Mouse (Mus musculus): ENCODE results near the gene 1700018B08Rik. TPM values are rescaled to one million over a fixed set of nuclear protein-coding genes. Genes with fewer than 3 reads are reported as not detected.

Gene 1700018B08Rik
- polyA plus RNA-seq, 1 experiment from 2014 or later = not detected

DNA sequence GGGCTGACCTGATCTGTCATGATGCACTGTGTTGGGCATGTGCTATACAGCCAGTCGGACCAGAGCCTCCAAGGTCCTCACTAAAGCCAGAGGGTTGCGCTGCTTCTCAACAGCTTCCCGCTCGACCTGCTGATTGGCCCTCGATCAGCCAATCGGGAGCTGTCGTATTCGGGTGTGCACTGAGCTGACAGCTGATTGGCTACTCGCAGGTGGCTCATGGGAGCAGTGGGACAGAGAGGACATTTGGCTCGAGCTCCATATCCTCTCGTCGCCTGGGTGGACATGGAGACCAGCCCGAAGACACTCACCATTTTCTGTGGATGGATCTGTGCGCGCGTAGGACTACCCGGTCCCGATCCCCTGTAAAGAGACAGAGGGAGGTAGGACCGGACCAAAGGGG is 2.3 kb downstream of the 1700018B08Rik start:
- H3K4me2 ChIP-seq = no peak overlapping the region
- no peaks in the 10 kb centered on the region; the same call in 1 of the 2 replicates for H3K9me3 ChIP-seq
- H3K4me1 ChIP-seq = 0 out of 2 replicates have a peak, but pooled peaks cover 3% of the 10 kb centered on the region
- H3K9ac ChIP-seq = no peak overlapping the region
- H3K36me3 ChIP-seq = no peaks in the 10 kb centered on the region
- ATAC-seq (ENCODE audit: extremely low read depth, insufficient number of reproducible peaks, low FRiP score, low TSS enrichment) = no peak
- H3K27ac ChIP-seq (replicated peaks) = no peak overlapping the region
- WGBS = 66% methylated on average over 19 of the region's 19 CpGs
- H3K27me3 ChIP-seq (replicated peaks) = peaks cover 52% of the 10 kb centered on the region
- no peak overlapping the region for H3K4me3 ChIP-seq

DNA sequence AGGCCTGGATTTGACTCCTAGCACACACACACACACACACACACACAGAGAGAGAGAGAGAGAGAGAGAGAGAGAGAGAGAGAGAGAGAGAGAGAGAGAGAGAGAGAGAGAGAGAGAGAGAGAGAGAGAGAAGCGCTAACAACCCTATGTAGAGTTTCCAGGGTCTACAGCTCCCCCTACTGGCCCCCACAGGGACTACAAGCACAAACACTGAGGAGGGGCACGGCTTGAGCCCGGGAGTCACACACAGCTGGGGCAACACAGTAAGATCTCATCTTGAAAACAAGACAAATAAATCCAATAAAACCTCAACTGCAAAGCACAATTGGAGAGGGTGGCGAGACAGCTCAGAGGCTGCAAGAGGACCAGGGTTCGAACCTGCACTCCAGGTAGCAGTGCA is 11.7 kb downstream of the 1700018B08Rik start:
- Histone ChIP-seq H3K9ac (no peak overlapping the region), H3K4me1 (no peaks in the 10 kb centered on the region), H3K27ac (replicated peaks) (no peak overlapping the region), H3K27me3 (replicated peaks) (peaks cover 23% of the 10 kb centered on the region), H3K36me3 (no peaks in the 10 kb centered on the region), H3K9me3 (no peaks in the 10 kb centered on the region), H3K4me3 (no peak overlapping the region), H3K4me2 (no peak overlapping the region)
- 52% methylated on average over 5 of the region's 5 CpGs for WGBS
- ATAC-seq (ENCODE audit: extremely low read depth, insufficient number of reproducible peaks, low FRiP score, low TSS enrichment) = no peak

DNA sequence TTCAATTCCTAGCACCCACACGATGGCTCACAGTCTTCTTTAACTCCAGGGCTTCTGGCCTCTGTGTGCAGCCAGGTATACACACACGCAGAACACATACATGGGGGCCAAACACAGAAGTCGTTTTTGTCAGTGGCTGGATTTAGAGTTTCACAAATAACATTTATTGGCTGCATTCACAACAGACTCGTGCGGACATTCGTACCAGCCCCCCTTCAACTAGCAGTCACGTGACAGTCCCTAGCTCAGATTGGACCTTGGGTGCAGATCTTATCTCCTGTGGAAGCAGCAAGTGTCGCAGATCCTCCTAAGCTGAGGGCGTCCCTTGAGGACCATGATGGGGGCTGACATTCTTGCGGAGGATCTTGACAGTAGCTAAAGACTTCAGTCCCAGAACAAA is 13.5 kb downstream of the 1700018B08Rik start:
- H3K27me3 ChIP-seq (replicated peaks) = peaks cover 28% of the 10 kb centered on the region
- no peaks in the 10 kb centered on the region for H3K9me3 ChIP-seq
- H3K36me3 ChIP-seq = no peaks in the 10 kb centered on the region
- ATAC-seq (ENCODE audit: extremely low read depth, insufficient number of reproducible peaks, low FRiP score, low TSS enrichment) = no peak
- H3K9ac ChIP-seq = no peak overlapping the region
- H3K4me3 ChIP-seq = no peak overlapping the region
- peaks cover 7% of the 10 kb centered on the region; the same call in 1 of the 2 replicates for H3K4me1 ChIP-seq
- no peak overlapping the region for H3K27ac ChIP-seq (replicated peaks)
- WGBS = 71% methylated on average over 10 of the region's 10 CpGs
- H3K4me2 ChIP-seq = no peak overlapping the region

DNA sequence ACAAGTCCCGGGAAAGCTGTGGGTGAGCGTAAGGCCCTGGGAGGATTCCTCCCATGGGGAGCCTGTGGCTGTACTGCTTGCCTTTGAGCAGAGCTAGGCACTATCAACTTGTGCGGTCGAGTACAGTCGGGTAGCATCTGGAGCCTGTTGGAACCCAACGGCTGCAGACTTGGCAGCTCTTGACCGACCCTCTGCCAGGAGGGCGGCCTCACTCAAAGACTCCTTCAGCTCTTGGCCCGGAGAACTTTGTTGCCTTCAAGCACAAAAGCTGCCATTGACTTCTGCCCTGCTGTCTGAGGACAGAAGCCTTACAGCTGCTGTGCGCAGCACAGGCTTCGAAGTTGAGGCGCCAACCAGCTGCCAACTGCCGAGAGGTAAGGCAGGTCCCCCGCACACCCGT is 15.3 kb downstream of the 1700018B08Rik start:
- Histone ChIP-seq H3K9me3 (no peaks in the 10 kb centered on the region), H3K9ac (no peak overlapping the region), H3K27me3 (replicated peaks) (peaks cover 34% of the 10 kb centered on the region), H3K4me2 (no peak overlapping the region), H3K27ac (replicated peaks) (no peak overlapping the region), H3K4me3 (no peak overlapping the region), H3K4me1 (peaks cover 7% of the 10 kb centered on the region; the same call in 1 of the 2 replicates), H3K36me3 (no peaks in the 10 kb centered on the region)
- ATAC-seq (ENCODE audit: extremely low read depth, insufficient number of reproducible peaks, low FRiP score, low TSS enrichment) = no peak
- 77% methylated on average over 15 of the region's 15 CpGs for WGBS

DNA sequence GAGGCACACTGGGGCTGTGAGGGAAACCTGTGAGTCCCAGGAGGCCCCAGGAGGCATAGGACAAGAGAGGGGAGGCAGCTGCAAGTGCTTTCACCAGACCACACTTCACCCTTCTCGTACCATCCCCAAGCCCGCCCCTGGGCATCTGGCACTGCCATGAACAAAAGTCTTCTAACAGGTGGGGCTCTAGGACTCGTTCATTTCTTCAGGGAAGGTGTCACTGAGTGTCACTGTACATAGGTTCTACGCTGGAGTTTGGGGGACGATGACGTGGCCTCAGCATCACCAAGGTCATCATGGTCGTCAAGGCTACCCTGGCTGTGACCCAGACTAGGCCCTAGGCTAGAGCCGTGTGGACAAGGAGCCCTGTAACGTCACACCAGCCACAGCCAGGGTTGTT is 16.4 kb downstream of the 1700018B08Rik start:
- Histone ChIP-seq H3K4me1 (peaks cover 7% of the 10 kb centered on the region; the same call in 1 of the 2 replicates), H3K9me3 (no peaks in the 10 kb centered on the region), H3K36me3 (no peaks in the 10 kb centered on the region), H3K4me2 (no peak overlapping the region), H3K9ac (no peak overlapping the region), H3K4me3 (no peak overlapping the region), H3K27me3 (replicated peaks) (peaks cover 31% of the 10 kb centered on the region), H3K27ac (replicated peaks) (no peak overlapping the region)
- no peak for ATAC-seq (ENCODE audit: extremely low read depth, insufficient number of reproducible peaks, low FRiP score, low TSS enrichment)
- 82% methylated on average over 9 of the region's 9 CpGs for WGBS

DNA sequence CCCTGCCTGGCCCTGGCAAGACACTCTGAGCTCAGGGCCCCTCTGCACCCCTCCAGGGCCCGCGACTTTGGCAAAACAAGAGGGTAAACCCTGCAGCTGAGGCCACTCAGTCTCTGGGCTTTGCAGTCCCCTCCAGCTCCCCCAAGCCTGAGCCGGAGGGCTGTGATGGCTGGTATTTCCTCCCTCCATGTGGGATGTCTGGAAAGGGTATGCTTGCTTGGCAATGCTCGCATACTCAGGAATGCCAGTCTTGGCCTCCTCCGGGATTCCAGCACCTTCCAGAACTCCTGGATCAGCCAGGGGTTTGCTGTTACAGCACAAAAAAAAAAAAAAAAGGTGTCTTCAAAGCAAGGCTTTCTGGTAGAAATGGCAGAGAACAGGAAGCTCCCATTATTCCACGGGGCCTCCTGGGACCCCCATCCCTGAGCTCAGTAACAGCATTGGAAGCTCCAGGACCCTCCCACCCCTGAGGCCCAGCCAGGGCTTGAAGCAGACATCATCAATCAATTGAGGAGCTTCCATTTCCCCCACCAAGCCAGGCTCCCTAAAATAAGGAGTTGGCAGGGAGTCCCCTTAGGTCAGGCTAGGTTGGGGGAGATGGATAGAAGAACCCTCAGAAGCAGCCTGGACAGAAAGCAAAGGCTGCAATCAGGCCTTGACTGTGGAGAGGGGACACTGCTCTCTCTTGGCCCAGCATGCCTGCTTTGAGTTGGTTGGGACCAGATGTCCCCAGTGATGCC is 17.1 kb downstream of the 1700018B08Rik start:
- H3K27me3 ChIP-seq (replicated peaks) = peaks cover 29% of the 10 kb centered on the region
- 43% methylated on average over 6 of the region's 6 CpGs for WGBS
- no peak overlapping the region for H3K27ac ChIP-seq (replicated peaks)
- H3K4me1 ChIP-seq = peaks cover 7% of the 10 kb centered on the region; the same call in 1 of the 2 replicates
- H3K9me3 ChIP-seq = no peaks in the 10 kb centered on the region
- H3K4me3 ChIP-seq = no peak overlapping the region
- no peak overlapping the region for H3K4me2 ChIP-seq
- no peaks in the 10 kb centered on the region for H3K36me3 ChIP-seq
- ATAC-seq (ENCODE audit: extremely low read depth, insufficient number of reproducible peaks, low FRiP score, low TSS enrichment) = no peak
- no peak overlapping the region for H3K9ac ChIP-seq

DNA sequence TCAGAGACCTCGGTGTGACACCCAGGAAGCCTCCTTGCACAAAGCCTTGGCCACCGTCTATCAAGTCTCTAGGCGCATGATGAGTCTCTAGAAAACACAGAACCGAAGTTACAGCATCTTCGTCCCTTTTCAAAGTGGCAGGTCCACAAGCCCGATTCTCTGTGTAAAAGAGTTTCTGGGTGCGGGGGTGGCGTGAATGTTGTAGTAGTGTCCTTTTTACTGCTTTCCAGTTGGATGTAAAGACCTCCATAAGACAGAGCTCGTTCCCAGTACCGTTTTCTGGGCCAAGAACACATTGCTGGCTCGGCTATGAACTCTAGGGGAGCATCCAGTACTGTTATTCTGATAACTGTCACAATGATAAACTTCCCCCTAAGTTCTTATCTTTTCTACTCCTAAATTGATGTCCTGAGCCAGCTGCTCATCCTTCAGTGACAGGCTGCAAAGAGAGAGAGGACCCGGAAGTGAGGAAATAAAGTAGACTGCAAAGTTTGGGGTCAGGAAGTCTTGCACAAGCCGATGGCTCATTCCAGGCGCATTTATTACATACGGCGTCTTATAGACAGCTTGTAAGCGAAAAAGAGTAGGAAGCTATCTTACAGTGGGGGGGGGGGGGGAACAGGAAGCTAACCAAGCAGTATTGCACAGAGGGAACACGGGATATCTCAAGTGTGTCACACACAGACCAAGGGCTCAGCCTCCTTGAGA is 18.9 kb downstream of the 1700018B08Rik start:
- peaks cover 7% of the 10 kb centered on the region; the same call in 1 of the 2 replicates for H3K4me1 ChIP-seq
- no peaks in the 10 kb centered on the region for H3K36me3 ChIP-seq
- no peak overlapping the region for H3K4me2 ChIP-seq
- H3K9ac ChIP-seq = no peak overlapping the region
- H3K9me3 ChIP-seq = no peaks in the 10 kb centered on the region
- peaks cover 15% of the 10 kb centered on the region for H3K27me3 ChIP-seq (replicated peaks)
- H3K27ac ChIP-seq (replicated peaks) = no peak overlapping the region
- WGBS = 65% methylated on average over 18 of the region's 18 CpGs
- ATAC-seq (ENCODE audit: extremely low read depth, insufficient number of reproducible peaks, low FRiP score, low TSS enrichment) = no peak
- no peak overlapping the region for H3K4me3 ChIP-seq

DNA sequence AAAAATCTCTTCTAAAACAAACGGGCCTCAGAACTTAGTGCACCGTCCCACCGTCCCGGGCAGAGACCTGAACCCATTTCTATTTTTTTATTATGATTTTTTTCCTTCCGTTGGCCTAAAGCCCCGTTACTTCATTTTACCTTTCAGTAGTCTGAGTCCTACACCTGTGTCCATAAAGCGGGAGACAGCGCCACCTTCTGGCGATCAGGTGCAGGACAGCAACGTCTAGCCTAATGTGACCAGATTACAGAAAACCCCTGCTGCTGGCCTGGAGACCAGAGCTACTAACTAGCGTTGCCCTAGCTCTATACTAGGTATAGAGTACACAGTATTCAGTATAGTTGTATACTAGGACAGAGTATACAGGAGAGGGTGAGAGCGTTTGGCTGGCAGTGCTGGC is 30.7 kb downstream of the 1700018B08Rik start:
- Histone ChIP-seq H3K27ac (replicated peaks) (no peak overlapping the region), H3K4me1 (no peaks in the 10 kb centered on the region), H3K27me3 (replicated peaks) (peaks cover 45% of the 10 kb centered on the region), H3K9me3 (no peaks in the 10 kb centered on the region), H3K4me3 (no peak overlapping the region), H3K36me3 (no peaks in the 10 kb centered on the region), H3K9ac (no peak overlapping the region), H3K4me2 (no peak overlapping the region)
- WGBS = 9% methylated on average over 12 of the region's 12 CpGs
- no peak for ATAC-seq (ENCODE audit: extremely low read depth, insufficient number of reproducible peaks, low FRiP score, low TSS enrichment)

DNA sequence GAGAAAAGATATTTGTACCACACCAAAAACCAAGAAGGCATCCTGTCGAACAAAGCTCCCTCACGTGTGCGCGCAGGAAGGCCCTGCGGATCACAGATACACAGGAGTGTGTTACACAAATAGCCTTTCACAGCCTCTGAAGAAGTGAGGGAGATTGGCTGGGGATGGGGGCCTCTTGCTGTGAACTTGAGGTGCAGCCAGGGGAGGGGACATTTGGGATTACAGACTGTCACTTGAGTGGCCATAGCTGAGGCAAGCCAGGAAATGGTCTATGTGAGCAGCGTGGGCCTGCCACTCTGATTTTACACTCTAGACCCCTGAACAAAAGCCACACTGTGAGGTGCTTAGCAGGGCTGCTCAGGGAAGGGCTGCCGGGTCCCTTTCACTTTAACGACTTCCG is 32.4 kb downstream of the 1700018B08Rik start:
- Histone ChIP-seq H3K4me2 (no peak overlapping the region), H3K4me1 (no peaks in the 10 kb centered on the region), H3K27ac (replicated peaks) (no peak overlapping the region), H3K36me3 (no peaks in the 10 kb centered on the region), H3K27me3 (replicated peaks) (peaks cover 53% of the 10 kb centered on the region), H3K4me3 (no peak overlapping the region), H3K9me3 (no peaks in the 10 kb centered on the region), H3K9ac (no peak overlapping the region)
- ATAC-seq (ENCODE audit: extremely low read depth, insufficient number of reproducible peaks, low FRiP score, low TSS enrichment) = no peak
- WGBS = 58% methylated on average over 9 of the region's 9 CpGs

DNA sequence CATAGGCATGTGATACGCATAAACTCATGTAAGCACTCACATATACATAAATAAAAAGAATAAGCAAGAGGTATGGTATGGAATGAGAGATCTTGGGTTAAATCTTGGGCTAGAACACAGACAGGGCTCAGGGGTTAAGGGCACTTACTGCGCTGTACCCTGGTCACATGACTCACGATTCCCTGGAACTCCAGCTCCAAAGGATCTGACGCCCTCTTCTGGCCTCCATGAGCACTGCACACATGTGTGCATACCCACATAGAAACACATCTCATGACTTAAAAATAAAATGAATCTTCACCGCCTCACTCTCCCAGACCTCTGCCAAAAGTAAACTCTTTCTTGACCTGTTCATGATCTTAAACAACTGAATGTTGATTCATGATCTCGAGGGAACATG is 46.5 kb downstream of the 1700018B08Rik start:
- ATAC-seq (ENCODE audit: extremely low read depth, insufficient number of reproducible peaks, low FRiP score, low TSS enrichment) = no peak
- no peaks in the 10 kb centered on the region for H3K4me1 ChIP-seq
- H3K4me3 ChIP-seq = no peak overlapping the region
- WGBS = 76% methylated on average over 6 of the region's 6 CpGs
- no peak overlapping the region for H3K9ac ChIP-seq
- H3K36me3 ChIP-seq = no peaks in the 10 kb centered on the region
- no peak overlapping the region for H3K4me2 ChIP-seq
- no peak overlapping the region for H3K27ac ChIP-seq (replicated peaks)
- H3K27me3 ChIP-seq (replicated peaks) = peaks cover 24% of the 10 kb centered on the region
- no peaks in the 10 kb centered on the region for H3K9me3 ChIP-seq

DNA sequence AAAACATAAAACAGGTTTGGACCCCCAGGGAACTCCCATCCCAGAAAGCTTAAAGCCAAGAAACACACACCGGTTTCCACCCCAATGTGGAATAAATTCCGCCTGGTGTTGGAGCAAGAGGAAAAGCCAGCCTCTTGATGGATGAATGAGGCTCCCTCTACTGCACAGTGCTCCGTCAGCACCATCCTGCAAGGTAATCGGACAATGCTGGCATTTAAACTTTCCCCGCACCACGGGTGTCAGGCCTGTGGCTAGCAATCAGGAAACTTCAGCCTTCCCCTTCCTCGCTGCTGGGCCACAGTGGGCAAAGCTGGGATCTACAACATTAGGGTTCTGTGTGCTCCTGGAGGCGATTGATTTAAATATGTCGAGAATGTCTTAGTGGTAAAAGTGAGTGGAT is 52.5 kb downstream of the 1700018B08Rik start:
- Histone ChIP-seq H3K27me3 (replicated peaks) (peaks cover 8% of the 10 kb centered on the region), H3K9ac (no peak overlapping the region), H3K4me1 (0 out of 2 replicates have a peak, but pooled peaks cover 5% of the 10 kb centered on the region), H3K36me3 (no peaks in the 10 kb centered on the region), H3K4me3 (no peak overlapping the region), H3K9me3 (no peaks in the 10 kb centered on the region), H3K4me2 (no peak overlapping the region), H3K27ac (replicated peaks) (no peak overlapping the region)
- ATAC-seq (ENCODE audit: extremely low read depth, insufficient number of reproducible peaks, low FRiP score, low TSS enrichment) = no peak
- 56% methylated on average over 9 of the region's 9 CpGs for WGBS
